Mouse (Mus musculus) spleen, adult 2 months (tissue): ENCODE measurements around the gene Arntl. TPM values are rescaled to one million over a fixed set of nuclear protein-coding genes. Genes with fewer than 3 reads are reported as not detected.

Experiments used
- DNase-seq, 2 experiments: peaks; one replicate each; pipeline versions ENCODE4 v3.0.0 to v3.0.0-alpha.2; 2012 to 2021; ENCODE audit warnings: low spot score in 2 of 2, low read depth in 1 of 2
- H3K27ac ChIP-seq: fragments of 200-500 bp; 2 replicates; pipeline ENCODE4 v1.5.1; 2012; ENCODE audit warnings: low read length, inconsistent platforms; ENCODE audit not compliant: insufficient read depth
- H3K27me3 ChIP-seq: fragments of 200-500 bp; 2 replicates; pipeline ENCODE4 v1.6.1; 2012; ENCODE audit warnings: mild to moderate bottlenecking, moderate library complexity, low read length, inconsistent platforms; ENCODE audit not compliant: control insufficient read depth, insufficient read depth
- H3K36me3 ChIP-seq: fragments of 200-500 bp; 2 replicates; pipeline ENCODE4 v1.6.1; 2012; ENCODE audit warnings: mild to moderate bottlenecking, low read length, inconsistent platforms; ENCODE audit not compliant: control insufficient read depth, insufficient read depth
- H3K4me1 ChIP-seq: fragments of 200-500 bp; 2 replicates; pipeline ENCODE4 v1.6.1; 2011; ENCODE audit warnings: inconsistent platforms; ENCODE audit not compliant: control insufficient read depth, insufficient read depth, insufficient read length
- H3K4me3 ChIP-seq: fragments of 200-500 bp; 2 replicates; pipeline ENCODE4 v1.5.1; 2011; ENCODE audit warnings: mild to moderate bottlenecking, inconsistent platforms; ENCODE audit not compliant: insufficient read depth, insufficient read length; ENCODE audit errors: extremely low read depth
- CTCF ChIP-seq: fragments of 200-500 bp; IDR thresholded peaks from 2 replicates; pipeline ENCODE4 v1.5.1; 2011; ENCODE audit warnings: mild to moderate bottlenecking, inconsistent platforms; ENCODE audit not compliant: insufficient read depth, insufficient read length, insufficient replicate concordance; ENCODE audit errors: extremely low read depth
- POLR2A ChIP-seq: fragments of 200-500 bp; IDR thresholded peaks from 2 replicates; pipeline ENCODE4 v1.6.1; 2011; ENCODE audit warnings: low read depth, low read length, inconsistent platforms
- WGBS: fragments of 180-500 bp; shearing (Covaris S2); methylation state at CpG from one replicate; pipeline ENCODE4 v1.1.7; 2018; 5-methylcytosine and 5-hydroxymethylcytosine counted together
- polyA plus RNA-seq: library from polyadenylated mRNA; depleted of rRNA; stranded (reverse); fragments of >200 nt; gene quantifications from 2 replicates; pipeline ENCODE4 v1.2.3, GENCODE M21; 2012; rRNA removed

The Arntl gene
- polyA plus RNA-seq = 5.4 and 6.3 TPM in 2 replicates

DNA sequence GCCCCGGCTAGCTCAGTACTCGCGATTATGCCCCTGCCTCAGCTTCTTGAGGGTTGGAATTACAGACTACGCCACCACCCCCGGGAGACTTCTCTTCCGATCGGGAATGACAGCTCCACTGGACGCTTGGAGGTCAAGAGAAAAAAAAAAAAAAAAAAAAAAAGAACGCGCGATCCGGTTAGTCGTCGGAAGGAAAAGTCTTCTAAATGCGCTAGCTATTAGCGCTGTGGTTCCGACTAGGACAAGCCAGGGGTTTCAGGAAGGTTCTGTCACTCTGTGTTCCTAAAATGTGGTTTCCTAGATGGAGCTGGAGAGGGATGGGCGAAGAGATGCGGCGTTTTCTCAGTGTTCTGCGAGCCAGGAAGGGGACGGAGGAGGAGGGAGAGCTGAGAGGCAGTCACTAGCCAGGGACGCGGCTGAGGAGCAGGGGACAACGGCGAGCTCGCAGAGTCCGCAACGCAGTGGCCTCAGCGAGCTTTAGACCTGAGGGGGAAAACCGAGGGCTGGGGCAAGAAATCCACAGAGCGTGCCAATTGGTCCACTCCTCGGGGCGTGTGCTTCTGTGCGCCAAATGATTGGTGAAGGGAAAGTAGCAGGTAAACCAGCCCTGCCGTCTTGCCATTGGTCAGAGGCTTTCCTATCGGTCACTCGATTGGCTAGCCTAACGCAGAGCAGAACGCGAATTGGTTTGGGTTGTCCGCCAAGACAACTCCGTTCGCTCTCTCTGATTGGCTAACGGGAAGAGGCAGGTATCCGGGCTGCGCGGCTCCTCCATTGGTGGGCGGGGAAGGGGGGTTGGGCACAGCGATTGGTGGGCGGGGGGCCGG lies at the start of gene Arntl:
Gene Arntl, plus strand, starts transcription at position 822 of the 827 bp plus-strand sequence.
- Histone ChIP-seq H3K27me3 (peaks cover 7% of the 10 kb centered on the region), H3K27ac (peak within 1 kb of the TSS; percentile 82), H3K4me1 (peaks cover 12% of the 10 kb centered on the region; the same call in 1 of the 2 replicates), H3K4me3 (peak within 1 kb of the TSS; percentile 79), H3K36me3 (no peaks in the 10 kb centered on the region)
- peak; percentile 89 to 99 for DNase-seq
- 1% methylated on average over 52 of the region's 52 CpGs for WGBS
- no peak for TF ChIP-seq CTCF
- TF ChIP-seq POLR2A = peak; percentile 83

DNA sequence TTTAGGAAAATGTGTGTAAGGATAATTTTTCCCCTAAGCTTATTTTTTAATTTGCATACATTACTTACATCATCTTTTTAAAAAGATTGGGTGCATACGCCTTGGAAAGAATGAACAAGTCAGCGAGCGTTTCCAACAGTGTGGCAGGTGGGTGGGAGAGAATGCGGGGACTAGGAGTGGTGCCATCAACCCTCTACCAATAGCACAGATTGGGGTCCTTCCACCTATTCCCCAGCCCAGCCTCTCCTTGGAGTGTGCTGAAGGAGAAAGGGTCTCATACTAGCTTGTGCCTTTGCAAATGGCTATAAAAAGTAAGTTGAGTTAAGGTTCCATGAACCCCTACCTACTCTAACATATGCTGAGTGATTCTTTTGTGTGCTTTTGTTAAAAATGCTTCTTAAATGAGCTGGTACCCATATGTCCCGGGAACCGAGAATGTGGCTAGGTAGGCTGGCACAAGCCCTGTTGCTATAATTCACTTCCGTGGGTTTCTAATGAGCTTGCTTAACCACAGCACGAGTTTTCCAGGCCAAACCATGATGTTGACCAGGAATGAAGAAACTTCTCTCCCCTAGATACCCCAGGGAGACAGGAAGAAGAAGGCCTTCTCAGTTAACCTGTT lies 46.1 kb upstream of the Arntl start:
- Histone ChIP-seq H3K4me1 (no peaks in the 10 kb centered on the region), H3K27me3 (no peaks in the 10 kb centered on the region), H3K4me3 (no peak overlapping the region), H3K36me3 (no peaks in the 10 kb centered on the region), H3K27ac (no peak overlapping the region)
- TF ChIP-seq POLR2A (no peak), CTCF (no peak)
- no peak for DNase-seq
- 80% methylated on average over 8 of the region's 8 CpGs for WGBS

DNA sequence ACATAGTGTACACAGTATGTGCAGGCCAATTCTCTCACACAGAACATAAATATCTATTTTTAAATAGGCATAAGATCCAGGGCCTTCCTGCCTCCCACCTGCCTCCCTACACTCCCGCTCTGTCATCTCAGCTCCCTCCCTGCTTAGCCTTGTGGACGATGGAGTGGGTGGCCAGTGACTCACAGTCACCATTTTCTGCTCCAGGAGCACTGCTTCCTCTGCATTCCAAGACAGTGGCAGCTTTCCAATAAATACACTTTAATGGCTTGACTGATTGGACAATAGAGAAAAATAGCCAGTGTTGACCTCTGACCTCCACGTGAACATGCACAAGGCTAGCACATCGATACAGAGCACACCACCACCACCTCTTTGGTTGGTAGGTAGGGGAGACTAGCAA lies 42.5 kb upstream of the Arntl start:
- no peak overlapping the region for H3K4me3 ChIP-seq
- no peak overlapping the region for H3K27ac ChIP-seq
- H3K4me1 ChIP-seq = no peaks in the 10 kb centered on the region
- TF ChIP-seq POLR2A = no peak
- no peak for TF ChIP-seq CTCF
- H3K27me3 ChIP-seq = no peaks in the 10 kb centered on the region
- no peaks in the 10 kb centered on the region for H3K36me3 ChIP-seq
- DNase-seq = no peak
- WGBS = 69% methylated on average over 4 of the region's 4 CpGs

DNA sequence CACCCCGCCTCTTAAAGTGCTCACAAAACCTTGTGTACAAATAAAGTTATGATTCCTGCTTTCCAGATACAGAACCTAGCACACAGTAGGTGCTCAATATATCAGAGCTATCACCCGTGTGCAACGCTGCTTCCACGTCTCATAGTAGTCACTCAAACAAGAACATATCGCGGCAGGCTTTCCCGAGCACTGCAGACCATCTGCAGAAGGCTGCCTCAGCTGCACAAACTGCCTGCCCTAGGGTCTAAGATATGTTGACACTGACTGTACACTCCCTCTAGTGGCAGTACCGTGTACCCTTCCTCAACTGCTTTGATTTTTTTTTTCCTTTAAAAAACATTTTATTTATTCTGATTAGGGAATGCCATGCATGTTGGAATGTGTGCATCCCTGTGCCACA lies 40.2 kb upstream of the Arntl start:
- no peak for DNase-seq

DNA sequence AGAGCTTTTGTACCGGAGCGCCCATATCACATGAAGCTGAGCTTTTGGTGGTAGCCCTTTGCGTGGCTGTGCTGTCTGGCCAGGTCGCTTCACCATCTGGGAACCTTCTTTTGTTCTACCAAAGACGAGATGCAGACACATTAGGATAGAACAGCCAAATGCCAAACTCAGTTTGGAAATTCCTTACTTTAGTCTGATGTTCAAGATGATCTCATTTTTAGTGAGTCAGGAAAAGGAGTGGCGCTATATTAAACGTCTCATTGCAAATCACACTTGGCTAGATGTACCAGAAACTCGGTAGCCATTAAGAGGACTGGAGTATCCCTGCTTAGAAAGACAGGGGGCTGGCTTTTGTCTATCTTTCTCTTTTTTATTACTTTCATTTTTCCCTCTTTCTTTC lies 38.7 kb upstream of the Arntl start:
- Histone ChIP-seq H3K4me3 (no peak overlapping the region), H3K27ac (no peak overlapping the region), H3K4me1 (no peaks in the 10 kb centered on the region), H3K27me3 (no peaks in the 10 kb centered on the region), H3K36me3 (no peaks in the 10 kb centered on the region)
- DNase-seq = no peak
- TF ChIP-seq CTCF (no peak), POLR2A (no peak)
- 85% methylated on average over 8 of the region's 8 CpGs for WGBS

More for the DNA sequence above, 40.2 kb upstream of the Arntl start:
- TF ChIP-seq CTCF (no peak), POLR2A (no peak)
- H3K4me3 ChIP-seq = no peak overlapping the region
- no peaks in the 10 kb centered on the region for H3K36me3 ChIP-seq
- 23% methylated on average over 8 of the region's 8 CpGs for WGBS
- H3K27ac ChIP-seq = no peak overlapping the region
- no peaks in the 10 kb centered on the region for H3K27me3 ChIP-seq
- no peaks in the 10 kb centered on the region for H3K4me1 ChIP-seq

DNA sequence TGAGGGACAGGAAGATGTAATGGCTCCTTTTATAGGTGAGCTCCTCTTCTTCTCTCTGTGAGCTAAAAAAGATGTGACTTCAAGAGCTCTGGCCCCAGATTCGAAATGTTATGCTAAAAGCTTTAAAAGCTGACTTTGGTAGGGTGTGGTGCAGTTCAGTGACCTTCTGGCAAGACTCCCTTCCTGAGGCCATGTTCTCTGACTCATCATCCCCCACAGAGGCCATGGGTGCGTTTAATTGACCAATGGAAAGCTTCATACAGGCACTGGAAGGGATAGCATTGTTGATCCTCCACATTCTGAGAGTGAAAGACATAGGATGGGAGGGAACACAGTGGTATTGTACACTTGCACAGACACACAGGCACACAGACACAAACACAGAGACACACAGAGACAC lies 34.8 kb upstream of the Arntl start:
- WGBS = 43% methylated on average over 2 of the region's 2 CpGs
- no peak for DNase-seq
- H3K27ac ChIP-seq = no peak overlapping the region
- H3K4me3 ChIP-seq = no peak overlapping the region
- TF ChIP-seq CTCF (no peak), POLR2A (no peak)
- H3K4me1 ChIP-seq = no peaks in the 10 kb centered on the region
- H3K36me3 ChIP-seq = no peaks in the 10 kb centered on the region
- no peaks in the 10 kb centered on the region for H3K27me3 ChIP-seq

DNA sequence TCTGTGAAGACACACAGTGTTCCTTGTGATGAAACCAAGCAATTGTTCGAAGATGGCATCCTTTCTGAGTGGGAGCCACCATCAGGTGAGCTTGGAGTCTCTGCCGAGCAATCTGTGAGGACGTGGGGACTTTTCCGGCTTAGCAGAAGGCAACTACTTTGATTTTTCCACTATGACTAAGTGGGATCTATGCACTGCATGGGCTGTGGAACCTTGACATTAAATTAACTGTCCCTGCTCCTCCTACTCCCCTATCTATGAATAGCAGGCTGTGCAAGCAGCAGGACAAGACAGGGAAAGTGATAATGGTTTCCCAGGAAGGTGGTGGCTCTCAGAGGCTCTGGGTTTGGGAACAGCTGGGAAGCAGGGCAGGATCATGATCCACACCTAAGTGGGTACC lies 31.8 kb upstream of the Arntl start:
- 88% methylated on average over 4 of the region's 4 CpGs for WGBS
- no peak for DNase-seq
- H3K36me3 ChIP-seq = no peaks in the 10 kb centered on the region
- TF ChIP-seq POLR2A (no peak), CTCF (no peak)
- H3K4me1 ChIP-seq = no peaks in the 10 kb centered on the region
- no peaks in the 10 kb centered on the region for H3K27me3 ChIP-seq
- no peak overlapping the region for H3K4me3 ChIP-seq
- no peak overlapping the region for H3K27ac ChIP-seq
